Mouse (Mus musculus) lung, adult 2 months (tissue): Measurements from ENCODE around the gene Gm14851. TPM values are rescaled to one million over a fixed set of nuclear protein-coding genes. Genes with fewer than 3 reads are reported as not detected.
"Not testable (repeated sequence)": the region's sequence is repeated elsewhere in the genome, so short reads cannot be mapped to it uniquely, and the experiment has no call there.

Source experiments
- DNase-seq: peaks from one replicate; pipeline ENCODE4 v3.0.0; 2022
- H3K4me1 ChIP-seq: fragments of 200-500 bp; 2 replicates; pipeline ENCODE4 v1.6.1; 2011; ENCODE audit warnings: low read length; ENCODE audit not compliant: control insufficient read depth, insufficient read depth
- H3K4me3 ChIP-seq: fragments of 200-500 bp; replicated peaks from 2 replicates; pipeline ENCODE3; 2011; ENCODE audit warnings: low read depth, mild to moderate bottlenecking, control low read depth, low read length; ENCODE audit errors: extremely low read depth
- CTCF ChIP-seq: fragments of 200-500 bp; IDR thresholded peaks from 2 replicates; pipeline ENCODE4 v1.5.1; 2011; ENCODE audit warnings: mild to moderate bottlenecking, low read length, control low read depth; ENCODE audit not compliant: insufficient read depth
- WGBS: fragments of 180-500 bp; shearing (Covaris S2); methylation state at CpG from one replicate; pipeline ENCODE4 v1.1.7; 2018; 5-methylcytosine and 5-hydroxymethylcytosine counted together
- polyA plus RNA-seq: library from polyadenylated mRNA; depleted of rRNA; stranded (reverse); fragments of >200 nt; gene quantifications from 2 replicates; pipeline ENCODE4 v1.2.3, GENCODE M21; 2012; rRNA removed

Gm14851 gene
- polyA plus RNA-seq = not detected in 2 replicates

DNA sequence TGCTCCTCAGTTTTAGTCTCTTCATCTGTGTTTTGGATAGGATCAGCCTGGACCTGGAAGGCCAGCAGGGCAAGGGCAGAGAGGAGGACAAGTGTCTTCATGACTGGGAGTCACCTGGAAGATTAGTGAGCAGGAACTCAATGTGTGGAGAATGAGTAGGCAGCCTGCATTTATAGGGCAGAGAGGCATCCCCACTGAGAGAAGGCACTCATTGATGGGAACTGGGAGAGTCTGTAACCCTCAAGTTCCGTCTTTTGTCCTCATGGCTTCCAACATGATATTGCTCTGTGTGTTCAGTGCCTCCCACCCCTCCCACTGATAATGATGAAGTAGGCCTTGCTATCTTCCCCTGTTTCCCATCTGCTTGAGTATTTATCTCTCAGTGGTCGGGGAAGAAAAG lies at the start of gene Gm14851:
Gene Gm14851 (minus strand): TSS at position 101 of the 400 bp plus-strand sequence.
- WGBS = 100% methylated on average over 1 of the region's 2 CpGs

DNA sequence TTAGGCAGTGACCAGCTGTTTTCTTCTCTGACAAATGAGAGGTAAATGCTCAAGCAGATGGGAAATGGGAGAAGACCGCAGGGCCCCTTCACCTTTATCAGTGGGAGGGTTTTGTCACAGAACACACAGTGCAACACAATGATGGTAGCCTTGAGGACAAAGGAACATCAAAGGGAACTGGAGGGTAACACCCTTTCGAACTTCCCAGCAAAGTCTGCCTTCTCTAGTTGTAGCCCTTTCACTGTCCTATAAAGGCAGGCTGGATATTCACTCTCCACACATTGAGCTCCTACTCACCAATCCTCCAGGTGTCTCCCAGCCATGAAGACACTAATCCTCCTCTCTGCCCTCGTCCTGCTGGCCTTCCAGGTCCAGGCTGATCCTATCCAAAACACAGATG lies 38.5 kb upstream of the Gm14851 start, which contains the start of gene Defa30:
Gene Defa30 (plus strand): TSS at position 301 of the 400 bp plus-strand sequence.
- not testable (repeated sequence) for H3K4me3 ChIP-seq, DNase-seq, H3K4me1 ChIP-seq
- 46% methylated on average over 3 of the region's 3 CpGs for WGBS

More for the DNA sequence above, at the start of gene Gm14851:
- H3K4me1 ChIP-seq, H3K4me3 ChIP-seq, DNase-seq: not testable (repeated sequence)

DNA sequence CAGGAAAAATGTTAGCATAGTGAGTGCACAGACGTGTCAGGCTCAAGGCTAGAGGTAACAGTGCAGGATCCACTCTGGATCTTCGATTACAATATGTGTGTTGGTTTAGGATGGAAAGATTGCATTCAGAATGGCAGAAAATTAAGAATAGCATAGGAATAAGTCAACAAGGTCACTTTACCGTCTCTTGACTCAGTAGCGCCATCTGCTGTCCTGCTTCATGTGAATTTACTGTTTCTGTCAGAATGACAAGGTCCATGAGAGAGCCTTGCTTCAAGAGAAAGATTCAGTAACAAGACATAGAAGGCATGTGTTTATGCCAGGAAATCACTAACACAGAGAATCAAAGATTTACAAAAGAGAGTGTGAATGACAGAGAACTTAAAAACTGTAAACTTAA lies 2.7 kb downstream of the Gm14851 start:
- no peak for DNase-seq
- WGBS = 39% methylated on average over 4 of the region's 4 CpGs
- TF ChIP-seq CTCF = no peak

DNA sequence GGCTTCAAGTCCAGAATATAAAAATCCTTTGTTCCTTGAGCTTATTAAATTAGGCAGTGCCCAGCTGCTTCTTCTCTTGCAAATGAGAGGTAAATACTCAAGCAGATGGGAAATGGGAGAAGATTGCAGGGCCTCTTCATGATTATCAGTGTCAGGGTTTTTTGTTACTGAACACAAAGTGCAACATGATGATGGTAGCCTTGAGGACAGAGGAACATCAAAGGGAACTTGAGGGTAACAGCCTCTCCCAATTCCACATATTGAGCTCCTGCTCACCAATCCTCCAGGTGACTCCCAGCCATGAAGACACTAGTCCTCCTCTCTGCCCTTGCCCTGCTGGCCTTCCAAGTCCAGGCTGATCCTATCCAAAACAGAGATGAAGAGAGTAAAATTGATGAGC lies 11.7 kb downstream of the Gm14851 start, which contains the start of gene Defa25:
Gene Defa25 (plus strand): TSS at position 301 of the 400 bp plus-strand sequence.
- not testable (repeated sequence) for H3K4me1 ChIP-seq, H3K4me3 ChIP-seq, DNase-seq

More for the DNA sequence above, 2.7 kb downstream of the Gm14851 start:
- Histone ChIP-seq H3K4me3 (no peak overlapping the region), H3K4me1 (no peaks in the 10 kb centered on the region)

DNA sequence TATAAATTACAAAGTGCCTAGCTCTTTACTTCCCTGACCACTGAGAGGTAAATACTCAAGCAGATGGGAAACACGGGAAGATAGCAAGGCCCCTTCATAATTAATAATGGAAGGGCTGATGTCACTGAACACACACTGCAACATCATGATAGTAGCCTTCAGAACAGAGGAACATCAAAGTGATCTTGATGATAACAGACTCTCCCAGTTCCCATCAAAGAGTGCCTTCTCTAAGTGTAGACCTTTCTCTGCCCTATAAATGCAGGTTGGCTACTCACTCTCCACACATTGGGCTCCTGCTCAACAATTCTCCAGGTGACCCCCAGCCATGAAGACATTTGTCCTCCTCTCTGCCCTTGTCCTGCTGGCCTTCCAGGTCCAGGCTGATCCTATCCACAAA lies 31.1 kb downstream of the Gm14851 start, which contains the start of gene Defa35:
Gene Defa35 (plus strand): TSS at position 301 of the 400 bp plus-strand sequence.
- not testable (repeated sequence) for H3K4me3 ChIP-seq, DNase-seq, H3K4me1 ChIP-seq
- WGBS = 90% methylated on average over 1 of the region's 1 CpGs

DNA sequence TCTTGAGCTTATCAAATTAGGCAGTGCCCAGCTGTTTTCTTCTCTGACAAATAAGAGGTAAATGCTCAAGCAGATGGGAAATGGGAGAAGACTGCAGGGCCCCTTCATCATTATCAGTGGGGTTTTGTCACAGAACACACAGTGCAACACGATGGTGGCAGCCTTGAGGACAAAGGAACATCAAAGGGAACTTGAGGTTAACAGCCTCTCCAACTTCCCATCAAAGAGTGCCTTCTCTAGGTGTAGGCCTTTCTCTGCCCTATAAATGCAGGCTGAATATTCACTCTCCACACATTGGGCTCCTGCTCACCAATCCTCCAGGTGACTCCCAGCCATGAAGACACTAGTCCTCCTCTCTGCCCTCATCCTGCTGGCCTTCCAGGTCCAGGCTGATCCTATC lies 41.1 kb downstream of the Gm14851 start, which contains the start of gene Defa23:
Gene Defa23 (plus strand): TSS at position 301 of the 400 bp plus-strand sequence.
- H3K4me1 ChIP-seq, H3K4me3 ChIP-seq, DNase-seq: not testable (repeated sequence)
- no CpG with 5 or more reads among the region's 1 CpGs for WGBS

Other genes with a start within 250 kb of the Gm14851 start
- not detected in 2 replicates for gene Defb33, start 203.4 kb downstream of the Gm14851 start, polyA plus RNA-seq
- gene Gm15056, start 193.4 kb downstream of the Gm14851 start, polyA plus RNA-seq = not detected in 2 replicates
- gene Gm6040, start 174.0 kb downstream of the Gm14851 start, polyA plus RNA-seq = not detected in 2 replicates
- gene AY761185, start 151.3 kb downstream of the Gm14851 start, polyA plus RNA-seq = not detected in 2 replicates
- not detected in 2 replicates for gene Defa21, start 70.5 kb downstream of the Gm14851 start, polyA plus RNA-seq
- not detected in 2 replicates for gene Defa23, start 41.0 kb downstream of the Gm14851 start, polyA plus RNA-seq
- not detected in 2 replicates for gene Defa35, start 31.0 kb downstream of the Gm14851 start, polyA plus RNA-seq
- not detected in 2 replicates for gene Defa25, start 11.6 kb downstream of the Gm14851 start, polyA plus RNA-seq
- not detected in 2 replicates for gene Defa30, start 38.6 kb upstream of the Gm14851 start, polyA plus RNA-seq
- gene Defa22, start 66.2 kb upstream of the Gm14851 start, polyA plus RNA-seq = not detected in 2 replicates
- gene Defa31, start 95.6 kb upstream of the Gm14851 start, polyA plus RNA-seq = not detected in 2 replicates
- gene Gm15293, start 105.5 kb upstream of the Gm14851 start, polyA plus RNA-seq = not detected in 2 replicates
- not detected in 2 replicates for gene Gm15292, start 153.7 kb upstream of the Gm14851 start, polyA plus RNA-seq
- gene Defa27, start 219.5 kb upstream of the Gm14851 start, polyA plus RNA-seq = not detected in 2 replicates
- gene Defa29, start 231.0 kb upstream of the Gm14851 start, polyA plus RNA-seq = not detected in 2 replicates